Mouse (Mus musculus) midbrain, embryonic 11.5 days (tissue): ENCODE measurements around the gene Pole2. TPM values are rescaled to one million over a fixed set of nuclear protein-coding genes. Genes with fewer than 3 reads are reported as not detected.
A peak's percentile ranks its signal among the peaks of the same experiment; 100 is the strongest.

ENCODE experiments used
- ATAC-seq: fragments of 200-750 bp; cut with Nextera tagmentation; 2 replicates; pipeline ENCODE4 v1.8.0; 2017; ENCODE audit warnings: moderate TSS enrichment, moderate library complexity; ENCODE audit not compliant: low FRiP score
- DNase-seq: peaks from one replicate; pipeline ENCODE4 v3.0.0; 2015; ENCODE audit warnings: low spot score; ENCODE audit errors: missing footprints
- H3K27ac ChIP-seq: fragments of 300-500 bp; sonication (generic); 2 replicates; pipeline ENCODE4 v1.5.1; 2014; ENCODE audit warnings: low read depth, low read length
- H3K27me3 ChIP-seq: fragments of 300-500 bp; sonication (generic); 2 replicates; pipeline ENCODE4 v1.6.1; 2014; ENCODE audit warnings: mild to moderate bottlenecking, low read length, moderate library complexity, mixed read lengths; ENCODE audit not compliant: control insufficient read depth, insufficient read depth
- H3K36me3 ChIP-seq: fragments of 300-500 bp; sonication (generic); 2 replicates; pipeline ENCODE4 v1.6.1; 2014; ENCODE audit warnings: mild to moderate bottlenecking, low read length, moderate library complexity, mixed read lengths; ENCODE audit not compliant: control insufficient read depth, insufficient read depth
- H3K4me1 ChIP-seq: fragments of 300-500 bp; sonication (generic); 2 replicates; pipeline ENCODE4 v1.6.1; 2014; ENCODE audit warnings: low read length; ENCODE audit not compliant: control insufficient read depth, insufficient read depth
- H3K4me2 ChIP-seq: fragments of 300-500 bp; sonication (generic); 2 replicates; pipeline ENCODE4 v1.6.1; 2014; ENCODE audit warnings: mild to moderate bottlenecking, moderate library complexity
- H3K4me3 ChIP-seq: fragments of 300-500 bp; sonication (generic); 2 replicates; pipeline ENCODE4 v1.5.1; 2014; ENCODE audit warnings: low read depth, low read length
- H3K9ac ChIP-seq: fragments of 300-500 bp; sonication (generic); 2 replicates; pipeline ENCODE4 v1.6.1; 2014; ENCODE audit warnings: low read length
- H3K9me3 ChIP-seq: fragments of 300-500 bp; sonication (generic); 2 replicates; pipeline ENCODE4 v1.6.1; 2016; ENCODE audit warnings: low read length; ENCODE audit not compliant: control insufficient read depth
- WGBS: fragments of 180-500 bp; shearing (Covaris S2); extraction: QIAGEN DNeasy Blood & Tissue Kit; methylation state at CpG from one replicate; pipeline ENCODE4 v1.1.7; 2014; 5-methylcytosine and 5-hydroxymethylcytosine counted together
- polyA plus RNA-seq: library from polyadenylated mRNA; unstranded; fragments of >200 nt; fragmentation: Nextera tagmentation; extraction: Ambion mirVana; gene quantifications from 2 replicates; pipeline ENCODE4 v1.2.1, GENCODE M21; 2014

Gene Pole2
- polyA plus RNA-seq, 1 experiment from 2014 or later: 31.6 TPM

DNA sequence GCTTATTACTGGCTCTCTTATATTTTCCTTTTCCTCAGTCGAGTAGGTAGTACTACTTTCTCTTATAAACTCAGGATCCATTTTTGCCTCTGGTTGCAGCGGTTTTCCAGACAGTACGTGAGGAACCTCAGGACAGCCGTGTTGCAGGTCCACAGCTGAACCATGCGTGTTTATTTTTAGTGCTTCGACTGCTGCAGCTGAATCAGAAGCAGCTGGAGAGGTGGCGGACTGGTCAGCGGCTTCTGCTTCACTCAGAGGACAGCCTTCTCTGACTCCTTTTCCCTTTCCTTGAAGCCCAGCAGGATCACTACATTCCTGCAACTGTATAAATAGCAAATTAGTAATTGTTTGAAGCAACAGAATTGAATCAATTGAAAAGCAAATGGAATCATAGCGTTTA lies 37.9 kb downstream of the Pole2 start:
- no peaks in the 10 kb centered on the region for H3K9me3 ChIP-seq
- H3K27me3 ChIP-seq: no peaks in the 10 kb centered on the region
- peak; percentile 37 for DNase-seq
- WGBS: 87% methylated on average over 9 of the region's 9 CpGs
- H3K4me1 ChIP-seq: peaks cover 10% of the 10 kb centered on the region
- H3K36me3 ChIP-seq: 0 out of 2 replicates have a peak, but pooled peaks cover 10% of the 10 kb centered on the region
- no peak for ATAC-seq
- no peak overlapping the region for H3K4me3 ChIP-seq
- no peak overlapping the region for H3K4me2 ChIP-seq
- no peak overlapping the region for H3K9ac ChIP-seq
- H3K27ac ChIP-seq: no peak overlapping the region

DNA sequence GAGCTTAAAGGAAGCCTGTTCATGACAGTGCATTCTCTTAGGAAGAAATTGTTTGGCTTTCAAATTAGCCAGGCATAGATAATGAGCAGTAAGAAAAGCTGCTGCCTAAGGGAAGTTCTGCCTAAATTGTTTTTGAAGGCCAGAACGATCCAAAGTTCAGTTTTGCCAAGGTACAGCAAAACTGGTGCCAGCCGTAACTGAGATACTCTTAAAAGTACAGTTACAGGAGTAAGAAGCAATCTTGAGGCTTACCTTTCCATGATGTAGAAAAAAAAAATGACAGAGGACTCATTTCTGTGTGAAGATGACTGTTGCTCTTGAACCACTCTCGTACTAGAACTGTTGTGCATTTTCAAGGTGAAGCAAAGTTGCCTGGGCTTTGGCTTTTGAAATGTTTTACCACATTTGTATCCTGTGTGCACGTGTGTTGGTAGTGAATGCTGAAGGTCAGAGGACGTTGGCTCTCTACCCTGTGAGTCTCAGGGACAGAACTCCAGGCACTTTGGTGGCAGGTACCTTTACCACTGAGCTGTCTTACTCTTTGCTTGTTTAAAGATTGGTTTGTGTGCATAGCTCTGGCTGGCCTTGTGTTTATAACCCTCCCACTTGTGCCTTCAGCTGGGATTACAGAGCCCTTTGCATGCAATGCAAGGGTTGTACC lies 41.1 kb downstream of the Pole2 start:
- peaks cover 12% of the 10 kb centered on the region; the same call in 1 of the 2 replicates for H3K36me3 ChIP-seq
- H3K9ac ChIP-seq: no peak overlapping the region
- H3K4me2 ChIP-seq: no peak overlapping the region

DNA sequence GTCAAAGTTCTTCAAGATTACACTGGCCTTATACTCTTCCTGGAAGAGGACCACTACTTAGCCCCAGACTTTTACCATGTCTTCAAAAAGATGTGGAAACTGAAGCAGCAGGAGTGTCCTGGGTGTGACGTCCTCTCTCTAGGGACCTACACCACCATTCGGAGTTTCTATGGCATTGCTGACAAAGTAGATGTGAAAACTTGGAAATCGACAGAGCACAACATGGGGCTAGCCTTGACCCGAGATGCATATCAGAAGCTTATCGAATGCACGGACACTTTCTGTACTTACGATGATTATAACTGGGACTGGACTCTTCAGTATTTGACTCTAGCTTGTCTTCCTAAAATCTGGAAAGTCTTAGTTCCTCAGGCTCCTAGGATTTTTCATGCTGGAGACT lies 42.6 kb downstream of the Pole2 start:
- Histone ChIP-seq H3K27me3 (no peaks in the 10 kb centered on the region), H3K27ac (no peak overlapping the region), H3K9ac (peak overlapping the region; percentile 92), H3K4me3 (peak overlapping the region; percentile 89), H3K4me2 (peak overlapping the region; percentile 98), H3K4me1 (peaks cover 16% of the 10 kb centered on the region), H3K36me3 (peaks cover 7% of the 10 kb centered on the region; the same call in 1 of the 2 replicates), H3K9me3 (no peaks in the 10 kb centered on the region)
- 78% methylated on average over 7 of the region's 7 CpGs for WGBS
- ATAC-seq (no peak), DNase-seq (peak; percentile 87)

More for the DNA sequence above, 41.1 kb downstream of the Pole2 start:
- 75% methylated on average over 5 of the region's 5 CpGs for WGBS
- Histone ChIP-seq H3K4me1 (peaks cover 16% of the 10 kb centered on the region), H3K27me3 (no peaks in the 10 kb centered on the region), H3K4me3 (no peak overlapping the region), H3K9me3 (no peaks in the 10 kb centered on the region), H3K27ac (no peak overlapping the region)
- ATAC-seq (no peak), DNase-seq (peak; percentile 82)

DNA sequence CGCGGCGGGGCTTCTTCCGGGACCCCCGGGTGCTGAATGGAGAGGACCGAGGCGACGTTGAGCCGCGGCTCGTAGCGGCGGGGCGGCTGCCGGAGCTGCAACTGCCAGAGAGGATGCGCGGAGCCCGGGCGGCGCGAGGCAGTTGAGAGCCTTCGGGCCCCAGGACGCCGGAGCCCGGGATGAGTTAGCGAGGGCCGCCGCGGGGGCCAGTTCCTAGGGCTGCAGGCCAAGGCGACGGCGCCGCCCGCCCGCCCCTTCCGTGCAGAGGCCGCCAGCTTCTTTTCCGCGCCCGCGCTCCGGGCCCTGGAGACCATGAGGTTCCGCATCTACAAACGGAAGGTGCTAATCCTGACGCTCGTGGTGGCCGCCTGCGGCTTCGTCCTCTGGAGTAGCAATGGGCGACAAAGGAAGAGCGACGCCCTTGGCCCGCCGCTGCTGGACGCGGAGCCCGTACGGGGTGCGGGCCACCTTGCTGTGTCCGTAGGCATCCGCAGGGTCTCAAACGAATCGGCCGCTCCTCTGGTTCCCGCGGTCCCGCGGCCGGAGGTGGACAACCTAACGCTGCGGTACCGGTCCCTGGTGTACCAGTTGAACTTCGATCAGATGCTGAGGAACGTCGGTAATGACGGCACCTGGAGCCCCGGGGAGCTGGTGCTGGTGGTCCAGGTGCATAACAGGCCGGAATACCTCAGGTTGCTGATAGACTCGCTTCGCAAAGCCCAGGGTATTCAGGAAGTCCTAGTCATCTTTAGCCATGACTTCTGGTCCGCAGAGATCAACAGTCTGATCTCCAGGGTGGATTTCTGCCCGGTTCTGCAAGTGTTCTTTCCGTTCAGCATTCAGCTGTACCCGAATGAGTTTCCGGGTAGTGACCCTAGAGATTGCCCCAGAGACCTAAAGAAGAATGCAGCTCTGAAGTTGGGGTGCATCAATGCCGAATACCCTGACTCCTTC lies 43.4 kb downstream of the Pole2 start:
- peak; percentile 75 for ATAC-seq
- H3K9ac ChIP-seq: peak overlapping the region; percentile 92
- peak overlapping the region; percentile 98 for H3K4me2 ChIP-seq
- 3% methylated on average over 75 of the region's 86 CpGs for WGBS
- peaks cover 6% of the 10 kb centered on the region; the same call in 1 of the 2 replicates for H3K36me3 ChIP-seq
- peak overlapping the region; percentile 89 for H3K4me3 ChIP-seq
- peaks cover 16% of the 10 kb centered on the region for H3K4me1 ChIP-seq
- no peaks in the 10 kb centered on the region for H3K27me3 ChIP-seq
- peak overlapping the region; percentile 80 for H3K27ac ChIP-seq
- H3K9me3 ChIP-seq: no peaks in the 10 kb centered on the region
- peak; percentile 95 for DNase-seq

DNA sequence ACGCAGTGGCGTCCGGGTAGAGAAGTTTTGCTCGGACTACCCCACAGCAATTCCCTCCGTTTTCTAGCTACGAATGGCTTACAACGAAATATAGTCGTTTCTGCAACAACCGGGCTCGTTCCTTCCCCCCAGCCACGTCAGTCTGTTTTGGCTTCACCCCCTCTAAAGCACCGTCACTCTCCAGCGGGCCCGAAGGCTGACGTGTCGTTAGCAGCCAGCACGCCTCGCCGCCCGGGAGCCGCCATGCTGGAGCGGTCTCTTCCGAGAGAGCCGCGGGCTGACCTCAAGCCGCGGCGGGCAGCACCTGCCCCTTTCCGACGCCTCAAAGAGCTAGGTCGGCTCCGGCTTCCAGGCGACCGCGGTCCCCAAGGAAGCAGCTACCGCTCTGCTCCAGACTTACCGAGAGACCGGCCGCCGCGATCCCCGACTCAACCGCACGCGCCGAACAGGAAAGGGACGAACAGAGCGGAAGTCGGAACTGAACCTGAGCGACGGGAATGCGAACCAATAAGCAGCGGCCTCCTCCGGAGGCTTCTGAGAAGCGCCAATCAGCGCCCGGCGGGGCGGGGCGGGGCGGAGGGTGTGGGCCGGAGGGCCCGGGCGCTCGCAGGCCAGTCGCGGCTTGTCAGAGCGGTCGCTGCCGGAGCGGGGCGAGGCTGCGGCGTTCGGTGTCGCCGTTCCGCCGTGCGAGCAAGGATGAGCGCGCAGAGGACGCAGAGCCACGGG lies 44.2 kb downstream of the Pole2 start, which contains the start of the genes Rpl36al and Mgat2:
Gene Rpl36al, minus strand, starts transcription at position 501 of the 726 bp plus-strand sequence.
Gene Mgat2, plus strand, starts transcription at position 575 of the 726 bp plus-strand sequence.
- Histone ChIP-seq H3K4me2 (peak within 1 kb of the TSS; percentile 98), H3K9me3 (no peaks in the 10 kb centered on the region), H3K27me3 (no peaks in the 10 kb centered on the region), H3K9ac (peak within 1 kb of the TSS; percentile 92), H3K36me3 (peaks cover 6% of the 10 kb centered on the region; the same call in 1 of the 2 replicates), H3K27ac (peak within 1 kb of the TSS; percentile 80), H3K4me1 (peaks cover 16% of the 10 kb centered on the region), H3K4me3 (peak within 1 kb of the TSS; percentile 89)
- ATAC-seq: peak; percentile 100
- WGBS: under 1% methylated on average over 84 of the region's 84 CpGs
- DNase-seq: peak; percentile 100

DNA sequence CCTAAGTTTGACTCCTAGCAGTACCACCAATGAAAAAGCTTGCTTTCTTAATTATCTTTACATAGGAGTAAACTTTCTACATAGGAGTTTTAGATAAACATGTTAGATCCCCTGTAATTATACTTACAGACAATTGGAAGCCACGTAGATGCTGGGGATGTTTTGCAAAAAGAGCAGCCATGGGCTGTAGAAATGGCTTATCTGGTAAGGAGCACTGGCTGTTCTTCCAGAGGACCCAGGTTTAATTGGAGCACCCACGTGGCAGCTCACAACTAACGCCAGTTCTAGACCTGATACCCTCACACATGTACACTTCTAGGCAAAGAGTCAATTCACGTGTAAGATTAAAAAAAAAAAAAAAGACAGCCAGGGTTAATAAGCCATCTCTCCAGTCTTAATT lies 46.2 kb downstream of the Pole2 start:
- no peak overlapping the region for H3K9ac ChIP-seq
- no peak overlapping the region for H3K27ac ChIP-seq
- H3K4me2 ChIP-seq: no peak overlapping the region
- peak; percentile 77 for DNase-seq
- no peak overlapping the region for H3K4me3 ChIP-seq
- H3K36me3 ChIP-seq: peaks cover 2% of the 10 kb centered on the region; the same call in 1 of the 2 replicates
- ATAC-seq: no peak
- no peaks in the 10 kb centered on the region for H3K9me3 ChIP-seq
- 84% methylated on average over 4 of the region's 4 CpGs for WGBS
- peaks cover 13% of the 10 kb centered on the region for H3K4me1 ChIP-seq
- no peaks in the 10 kb centered on the region for H3K27me3 ChIP-seq

DNA sequence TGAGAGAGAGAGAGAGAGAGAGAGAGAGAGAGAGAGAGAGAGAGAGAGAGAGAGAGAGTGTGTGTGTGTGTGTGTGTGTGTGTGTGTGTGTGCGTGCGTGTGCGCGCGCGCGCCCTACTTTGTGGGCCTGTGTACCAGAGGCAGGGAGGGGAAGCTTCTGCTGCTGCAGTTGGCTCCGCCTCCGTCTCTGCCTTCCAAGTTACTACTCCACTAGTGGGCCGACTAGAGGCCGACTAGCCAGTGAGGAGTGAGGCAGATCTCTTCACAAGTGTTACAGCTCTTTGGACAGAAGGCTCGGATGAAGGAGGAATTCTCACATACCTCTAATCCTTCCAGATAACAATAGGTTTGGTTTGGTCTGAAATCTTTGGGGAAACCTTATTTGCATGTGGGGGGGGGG lies 48.6 kb downstream of the Pole2 start:
- Histone ChIP-seq H3K4me2 (no peak overlapping the region), H3K27ac (no peak overlapping the region), H3K4me1 (peaks cover 2% of the 10 kb centered on the region; the same call in 1 of the 2 replicates), H3K9ac (no peak overlapping the region), H3K27me3 (no peaks in the 10 kb centered on the region), H3K9me3 (no peaks in the 10 kb centered on the region), H3K4me3 (no peak overlapping the region), H3K36me3 (peaks cover 6% of the 10 kb centered on the region; the same call in 1 of the 2 replicates)
- no peak for ATAC-seq
- 69% methylated on average over 12 of the region's 12 CpGs for WGBS
- peak; percentile 19 for DNase-seq

DNA sequence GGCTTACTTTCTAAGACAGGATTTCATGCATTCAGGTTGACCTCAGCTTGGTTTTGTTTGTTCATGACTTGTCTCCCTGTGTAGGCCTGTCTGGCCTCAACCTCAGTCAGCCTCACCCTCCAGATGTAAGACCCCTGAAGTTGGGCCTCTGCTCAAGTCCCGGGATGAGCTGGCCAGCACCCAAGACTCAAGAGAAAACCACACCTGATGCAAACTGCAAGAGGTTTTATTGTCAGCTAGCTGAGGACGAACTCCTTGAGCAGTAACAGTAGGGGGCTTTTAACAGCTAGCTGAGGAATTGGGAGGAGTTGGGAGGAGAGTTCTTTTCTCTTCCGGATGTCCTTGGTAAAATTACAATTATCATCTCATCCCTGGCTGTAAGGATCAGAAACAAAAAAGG lies 50.5 kb downstream of the Pole2 start:
- Histone ChIP-seq H3K27ac (no peak overlapping the region), H3K9ac (no peak overlapping the region), H3K27me3 (no peaks in the 10 kb centered on the region), H3K4me1 (no peaks in the 10 kb centered on the region), H3K4me3 (no peak overlapping the region), H3K9me3 (no peaks in the 10 kb centered on the region), H3K36me3 (peaks cover 6% of the 10 kb centered on the region; the same call in 1 of the 2 replicates), H3K4me2 (no peak overlapping the region)
- DNase-seq (no peak), ATAC-seq (no peak)
- WGBS: 85% methylated on average over 3 of the region's 3 CpGs
